Mouse (Mus musculus): ENCODE results near the gene Tyw5. TPM values are rescaled to one million over a fixed set of nuclear protein-coding genes. Genes with fewer than 3 reads are reported as not detected.

The Tyw5 gene
- total RNA-seq (2021) (1 to 10 TPM; 5.7 to 5.9 TPM), polyA plus RNA-seq (2012; rRNA removed) (2.7 and 7.4 TPM in 2 replicates)
- long read RNA-seq, partial matches to known transcripts = 0 of 2 reads
- long read RNA-seq, other reads (novel, unspliced or antisense) = 1 of 2 reads

DNA sequence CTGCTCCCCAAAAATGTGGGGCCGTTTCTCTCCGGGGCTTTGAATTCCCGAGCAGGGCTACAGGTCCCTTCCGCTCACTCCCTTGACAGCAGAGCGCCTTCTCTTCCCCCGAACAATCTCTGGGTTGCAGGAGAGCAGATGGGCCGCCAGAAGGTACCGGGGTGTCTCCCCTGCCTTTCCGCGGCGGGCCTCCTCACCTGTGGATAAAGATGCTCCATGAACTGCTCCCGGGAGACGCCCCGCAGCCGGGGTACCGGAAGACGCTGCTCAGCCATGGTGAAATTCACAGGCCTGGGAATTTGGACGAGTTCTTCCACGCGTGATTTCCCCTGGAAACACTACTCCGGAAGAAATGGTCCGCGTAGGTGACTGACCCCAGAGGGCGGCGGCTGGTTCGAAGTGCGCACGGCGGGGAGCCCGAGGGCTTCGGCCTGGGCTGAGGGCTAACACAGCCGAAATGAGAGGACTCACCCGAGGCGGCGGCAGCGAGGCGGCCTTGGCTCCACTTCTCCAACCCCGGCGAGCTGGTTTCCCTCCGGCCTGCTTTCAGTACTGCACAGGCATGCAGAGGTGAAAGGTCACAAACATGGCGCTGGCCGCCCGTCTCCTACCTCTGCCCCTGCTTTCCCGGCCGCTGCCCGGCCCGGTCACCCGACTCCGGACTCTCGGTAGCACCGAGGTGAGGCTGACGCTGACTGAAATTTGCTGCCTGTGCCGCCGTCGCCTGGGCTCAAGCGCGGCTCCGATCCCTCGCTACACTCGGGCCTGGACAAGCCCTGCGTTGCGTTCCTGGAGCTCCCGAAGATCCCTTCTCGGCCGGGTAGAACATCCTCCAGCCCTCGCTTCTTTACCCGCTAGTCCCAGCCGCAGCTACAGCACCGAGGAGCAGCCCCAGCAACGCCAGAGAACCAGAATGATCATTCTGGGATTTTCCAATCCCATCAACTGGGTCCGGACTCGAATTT, at the start of gene Tyw5, which contains the start of gene Maip1:
TSS of gene Tyw5 (minus strand) at position 915 of the 965 bp plus-strand sequence.
TSS of gene Maip1 (plus strand) at position 142 of the 965 bp plus-strand sequence.
- TF ChIP-seq POLR2A (IDR thresholded peaks at IDR 0.05; ENCODE audit: insufficient read depth, low read depth, low read length) (peak; percentile 40; the same call in 1 of the 2 replicates), CTCF (IDR thresholded peaks at IDR 0.05) (no peak)
- H3K4me3 ChIP-seq = peak within 1 kb of the TSS; percentile 76
- intact Hi-C loops (cut with DNase I) = loop anchor here (1.0 kb wide), 1 partner anchor 29 kb away; the partner anchor contains the start of gene 1700066M21Rik
- peaks cover 4% of the 10 kb centered on the region for H3K79me2 ChIP-seq (replicated peaks; ENCODE audit: control insufficient read depth, insufficient read depth, low read length)
- no peaks in the 10 kb centered on the region for H3K27me3 ChIP-seq (ENCODE audit: control insufficient read depth, insufficient read depth, low read length)
- H3K9ac ChIP-seq (ENCODE audit: low read depth, low read length) = peak within 1 kb of the TSS; percentile 99
- WGBS = under 1% methylated on average over 72 of the region's 72 CpGs
- H3K4me1 ChIP-seq (ENCODE audit: control insufficient read depth, insufficient read depth, low read length) = peaks cover 2% of the 10 kb centered on the region
- H3K36me3 ChIP-seq (ENCODE audit: control insufficient read depth, insufficient read depth, low read length) = peaks cover 19% of the 10 kb centered on the region
- DNase-seq = peak; percentile 86 to 89
- H3K27ac ChIP-seq = peak within 1 kb of the TSS; percentile 97

DNA sequence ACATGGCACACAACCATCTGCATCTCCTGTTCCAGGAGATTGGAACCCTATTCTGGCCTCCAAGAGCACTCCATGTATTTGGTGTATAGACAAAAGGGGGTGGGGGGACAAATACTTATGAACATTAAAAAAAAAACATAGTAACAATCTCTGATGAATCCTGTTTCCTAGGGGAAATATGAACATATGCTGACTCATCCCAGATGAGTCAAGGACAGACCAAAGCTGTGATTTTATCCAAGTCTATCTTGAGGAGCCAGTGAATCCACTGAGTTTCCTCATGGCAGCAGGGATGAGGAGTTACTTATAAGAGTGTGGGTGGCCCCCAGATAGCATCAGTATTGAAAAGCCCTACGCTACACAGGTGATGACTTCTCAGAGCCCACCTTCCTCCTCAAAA, 43.3 kb upstream of the Tyw5 start:
- no peaks in the 10 kb centered on the region for H3K27me3 ChIP-seq (ENCODE audit: control insufficient read depth, insufficient read depth, low read length)
- H3K79me2 ChIP-seq (replicated peaks; ENCODE audit: control insufficient read depth, insufficient read depth, low read length) = no peaks in the 10 kb centered on the region
- H3K36me3 ChIP-seq (ENCODE audit: control insufficient read depth, insufficient read depth, low read length) = no peaks in the 10 kb centered on the region
- WGBS = 89% methylated on average over 1 of the region's 1 CpGs
- no peak overlapping the region for H3K27ac ChIP-seq
- no peak for DNase-seq
- no peaks in the 10 kb centered on the region for H3K4me1 ChIP-seq (ENCODE audit: control insufficient read depth, insufficient read depth, low read length)
- intact Hi-C loops (cut with DNase I) = no loop called here
- TF ChIP-seq CTCF (IDR thresholded peaks at IDR 0.05) = no peak
- TF ChIP-seq POLR2A (IDR thresholded peaks at IDR 0.05; ENCODE audit: insufficient read depth, low read depth, low read length) = no peak
- no peak for TF ChIP-seq EP300 (IDR thresholded peaks at IDR 0.05; ENCODE audit: insufficient read depth, low read depth, low read length)
- H3K4me3 ChIP-seq = no peak overlapping the region
- H3K9ac ChIP-seq (ENCODE audit: low read depth, low read length) = no peak overlapping the region

DNA sequence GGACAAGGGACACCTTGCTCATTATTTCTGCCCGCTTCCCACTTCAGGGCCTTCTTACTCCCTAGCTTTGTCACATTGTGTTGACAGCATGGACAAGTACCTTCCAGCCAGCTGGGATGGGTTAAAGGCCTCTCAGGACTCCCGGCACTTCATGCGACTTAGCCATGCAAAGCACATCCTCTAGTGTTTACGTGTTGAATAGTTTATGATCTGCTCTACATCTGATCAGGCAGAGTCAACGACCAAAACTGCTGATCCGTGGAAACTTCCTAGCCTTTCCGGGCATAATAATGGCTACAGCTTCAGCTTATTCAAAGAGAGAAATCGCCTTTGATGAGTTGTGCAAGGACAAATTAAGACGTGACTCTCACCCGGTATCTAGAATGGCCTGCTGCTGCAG, 38.8 kb upstream of the Tyw5 start:
- no peaks in the 10 kb centered on the region for H3K36me3 ChIP-seq (ENCODE audit: control insufficient read depth, insufficient read depth, low read length)
- H3K27me3 ChIP-seq (ENCODE audit: control insufficient read depth, insufficient read depth, low read length) = no peaks in the 10 kb centered on the region
- intact Hi-C loops (cut with DNase I) = no loop called here
- H3K4me1 ChIP-seq (ENCODE audit: control insufficient read depth, insufficient read depth, low read length) = no peaks in the 10 kb centered on the region
- H3K79me2 ChIP-seq (replicated peaks; ENCODE audit: control insufficient read depth, insufficient read depth, low read length) = no peaks in the 10 kb centered on the region
- H3K4me3 ChIP-seq = no peak overlapping the region
- 80% methylated on average over 10 of the region's 10 CpGs for WGBS
- no peak for DNase-seq
- no peak overlapping the region for H3K9ac ChIP-seq (ENCODE audit: low read depth, low read length)
- no peak overlapping the region for H3K27ac ChIP-seq
- TF ChIP-seq POLR2A (IDR thresholded peaks at IDR 0.05; ENCODE audit: insufficient read depth, low read depth, low read length) (no peak), EP300 (IDR thresholded peaks at IDR 0.05; ENCODE audit: insufficient read depth, low read depth, low read length) (no peak), CTCF (IDR thresholded peaks at IDR 0.05) (no peak)

DNA sequence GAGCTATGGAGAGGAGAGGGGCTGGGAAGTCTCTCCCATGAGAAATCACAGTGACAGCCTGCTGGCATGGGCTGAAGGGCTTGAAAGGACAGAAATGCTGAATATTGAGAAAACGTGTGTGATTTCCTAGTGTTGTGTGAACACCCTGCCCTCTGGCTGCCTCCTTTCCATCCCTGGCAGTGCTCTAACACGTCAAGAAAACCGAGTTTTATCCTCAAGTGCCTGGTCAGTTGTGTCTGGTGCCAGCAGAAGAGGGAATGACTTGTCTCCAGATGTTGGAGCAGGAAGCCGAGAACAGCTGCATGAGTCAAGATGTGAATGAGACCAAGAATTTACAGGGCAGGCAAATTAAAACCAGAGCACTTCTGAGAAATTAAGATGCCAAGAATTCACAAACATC, 33.9 kb upstream of the Tyw5 start:
- Histone ChIP-seq H3K27ac (no peak overlapping the region), H3K4me1 (ENCODE audit: control insufficient read depth, insufficient read depth, low read length) (peaks cover 5% of the 10 kb centered on the region), H3K9ac (ENCODE audit: low read depth, low read length) (no peak overlapping the region), H3K27me3 (ENCODE audit: control insufficient read depth, insufficient read depth, low read length) (no peaks in the 10 kb centered on the region), H3K79me2 (replicated peaks; ENCODE audit: control insufficient read depth, insufficient read depth, low read length) (no peaks in the 10 kb centered on the region), H3K4me3 (no peak overlapping the region), H3K36me3 (ENCODE audit: control insufficient read depth, insufficient read depth, low read length) (no peaks in the 10 kb centered on the region)
- TF ChIP-seq CTCF (IDR thresholded peaks at IDR 0.05) (no peak), EP300 (IDR thresholded peaks at IDR 0.05; ENCODE audit: insufficient read depth, low read depth, low read length) (no peak), POLR2A (IDR thresholded peaks at IDR 0.05; ENCODE audit: insufficient read depth, low read depth, low read length) (no peak)
- peak in 1 of 2 experiments; percentile 30 for DNase-seq
- 36% methylated on average over 4 of the region's 4 CpGs for WGBS
- intact Hi-C loops (cut with DNase I) = no loop called here

DNA sequence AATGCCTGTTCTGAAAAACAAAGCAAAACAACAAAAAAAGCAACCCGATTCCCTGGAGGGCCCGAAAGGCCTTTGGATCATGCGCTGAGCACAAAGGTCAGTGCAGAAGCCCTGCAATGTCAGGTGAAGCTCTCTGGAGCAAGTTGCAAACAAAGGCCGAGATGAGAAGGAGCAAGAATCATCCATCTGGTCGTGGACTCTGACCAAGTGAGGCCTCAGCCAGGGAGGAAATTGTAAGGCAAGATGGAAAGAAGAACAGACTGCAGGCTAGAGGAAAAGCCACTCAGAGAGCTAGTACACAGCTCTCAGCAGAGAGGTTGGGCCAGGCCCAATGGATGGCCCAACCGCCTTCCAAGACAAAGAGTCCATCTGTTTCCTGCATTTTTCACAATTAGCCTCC, 32.1 kb upstream of the Tyw5 start:
- no peaks in the 10 kb centered on the region for H3K36me3 ChIP-seq (ENCODE audit: control insufficient read depth, insufficient read depth, low read length)
- H3K9ac ChIP-seq (ENCODE audit: low read depth, low read length) = no peak overlapping the region
- intact Hi-C loops (cut with DNase I) = no loop called here
- TF ChIP-seq POLR2A (IDR thresholded peaks at IDR 0.05; ENCODE audit: insufficient read depth, low read depth, low read length) (no peak), EP300 (IDR thresholded peaks at IDR 0.05; ENCODE audit: insufficient read depth, low read depth, low read length) (no peak), CTCF (IDR thresholded peaks at IDR 0.05) (no peak)
- 64% methylated on average over 6 of the region's 6 CpGs for WGBS
- H3K27ac ChIP-seq = no peak overlapping the region; the same call in 1 of the 2 replicates
- H3K27me3 ChIP-seq (ENCODE audit: control insufficient read depth, insufficient read depth, low read length) = no peaks in the 10 kb centered on the region
- no peak overlapping the region for H3K4me3 ChIP-seq
- peak in 1 of 2 experiments; percentile 11 for DNase-seq
- peaks cover 6% of the 10 kb centered on the region for H3K4me1 ChIP-seq (ENCODE audit: control insufficient read depth, insufficient read depth, low read length)
- H3K79me2 ChIP-seq (replicated peaks; ENCODE audit: control insufficient read depth, insufficient read depth, low read length) = no peaks in the 10 kb centered on the region

DNA sequence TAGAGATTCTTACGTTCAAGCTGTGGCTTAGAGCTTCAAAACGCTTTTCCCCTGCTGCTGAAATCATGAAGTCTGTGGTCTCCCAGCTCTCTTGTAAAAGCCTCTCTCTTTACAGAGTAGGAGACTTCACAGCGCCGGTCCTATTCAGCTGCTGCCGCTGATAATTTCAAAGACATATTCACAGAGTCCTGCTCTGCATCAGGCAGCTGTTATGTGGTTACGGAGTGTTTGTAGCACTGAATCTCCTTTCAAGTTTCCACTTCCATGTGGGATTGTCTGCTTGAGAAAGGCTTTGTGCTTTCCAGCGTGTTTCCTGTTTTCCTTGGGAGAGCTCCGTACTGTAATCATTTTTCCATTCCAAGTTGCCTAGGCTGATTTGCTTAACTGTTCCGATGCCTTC, 30.1 kb upstream of the Tyw5 start:
- intact Hi-C loops (cut with DNase I) = no loop called here
- WGBS = 9% methylated on average over 9 of the region's 9 CpGs
- Histone ChIP-seq H3K79me2 (replicated peaks; ENCODE audit: control insufficient read depth, insufficient read depth, low read length) (no peaks in the 10 kb centered on the region), H3K36me3 (ENCODE audit: control insufficient read depth, insufficient read depth, low read length) (no peaks in the 10 kb centered on the region), H3K4me1 (ENCODE audit: control insufficient read depth, insufficient read depth, low read length) (peaks cover 6% of the 10 kb centered on the region), H3K4me3 (peak overlapping the region; percentile 47), H3K9ac (ENCODE audit: low read depth, low read length) (peak overlapping the region; percentile 66), H3K27ac (peak overlapping the region; percentile 71), H3K27me3 (ENCODE audit: control insufficient read depth, insufficient read depth, low read length) (no peaks in the 10 kb centered on the region)
- TF ChIP-seq POLR2A (IDR thresholded peaks at IDR 0.05; ENCODE audit: insufficient read depth, low read depth, low read length) (peak; percentile 64; the same call in 1 of the 2 replicates), EP300 (IDR thresholded peaks at IDR 0.05; ENCODE audit: insufficient read depth, low read depth, low read length) (no peak), CTCF (IDR thresholded peaks at IDR 0.05) (no peak)
- peak; percentile 38 to 39 for DNase-seq
